Mouse (Mus musculus): ENCODE measurements around the gene Tas2r136. TPM values are rescaled to one million over a fixed set of nuclear protein-coding genes. Genes with fewer than 3 reads are reported as not detected.

Tas2r136 gene
- not detected for polyA plus RNA-seq (2014; fragmentation: Illumina TruSeq; extraction: RNeasy Lipid Tissue Mini Kit (QIAGEN cat#74804); ENCODE audit: insufficient read depth, low read depth, low replicate concordance)

GRCm38 (mm10) chr6:132778062-132778461 is at the start of gene Tas2r136:
Tas2r136 (minus strand) TSS chr6:132778162.

DNA sequence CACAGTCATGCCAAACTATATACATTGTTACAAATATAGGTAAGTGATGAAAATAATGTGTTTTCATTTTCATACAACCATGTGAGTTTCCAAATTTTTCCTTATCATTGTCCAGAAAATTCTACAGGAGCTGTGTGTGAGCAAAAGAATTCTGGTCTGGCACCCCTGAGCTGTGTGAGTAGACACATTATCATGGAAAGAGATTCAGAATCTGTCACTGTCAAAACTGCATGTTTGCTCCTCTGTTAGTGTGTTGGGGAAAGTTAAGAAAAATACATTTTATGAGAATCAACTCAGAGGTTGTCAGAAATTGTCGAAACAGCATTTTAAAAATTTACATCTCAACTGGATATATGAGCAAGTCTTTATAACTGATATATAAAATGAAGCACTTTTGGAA is 24.6 kb upstream of the Tas2r136 start, which contains the start of gene Tas2r117:
Tas2r117 (plus strand) TSS at position 301 of the 400 bp plus-strand sequence.

DNA sequence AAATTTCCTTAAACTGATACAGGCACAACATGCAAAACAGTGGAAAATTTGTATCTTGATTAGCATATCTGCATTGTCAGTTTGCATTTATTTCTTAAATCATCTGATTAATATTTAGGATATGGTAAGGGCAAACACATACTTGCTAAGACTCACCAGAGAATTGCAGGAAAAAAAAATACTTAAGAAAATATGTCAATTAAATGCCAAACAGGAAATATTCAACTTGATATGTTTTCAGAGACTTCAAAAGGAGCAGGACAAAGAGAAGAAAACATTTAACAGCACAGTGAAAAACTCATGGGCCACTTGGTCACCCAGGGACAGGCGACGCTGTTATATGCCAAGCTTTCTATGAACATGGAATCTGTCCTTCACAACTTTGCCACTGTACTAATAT is 16.1 kb downstream of the Tas2r136 start, which contains the start of gene Tas2r102:
Tas2r102 (plus strand) TSS at position 301 of the 400 bp plus-strand sequence.

DNA sequence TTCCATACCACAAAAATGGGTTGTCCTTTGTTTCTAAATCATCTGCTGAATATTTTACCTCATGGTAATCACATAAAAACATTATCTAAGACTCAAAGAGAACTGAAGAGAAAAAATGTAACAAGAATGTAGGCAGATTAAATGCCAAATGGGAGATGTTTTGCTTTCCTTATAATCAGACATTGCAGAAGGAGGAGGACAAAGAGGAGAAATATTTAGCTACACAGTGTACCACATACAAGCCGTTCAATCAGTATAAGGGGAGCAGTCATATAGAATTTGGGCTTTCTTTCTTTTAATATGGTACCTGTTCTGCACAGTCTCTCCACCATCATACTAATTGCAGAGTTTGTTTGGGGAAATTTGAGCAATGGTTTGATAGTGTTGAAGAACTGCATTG is 23.5 kb downstream of the Tas2r136 start, which contains the start of gene Tas2r124:
Tas2r124 (plus strand) TSS at position 301 of the 400 bp plus-strand sequence.

DNA sequence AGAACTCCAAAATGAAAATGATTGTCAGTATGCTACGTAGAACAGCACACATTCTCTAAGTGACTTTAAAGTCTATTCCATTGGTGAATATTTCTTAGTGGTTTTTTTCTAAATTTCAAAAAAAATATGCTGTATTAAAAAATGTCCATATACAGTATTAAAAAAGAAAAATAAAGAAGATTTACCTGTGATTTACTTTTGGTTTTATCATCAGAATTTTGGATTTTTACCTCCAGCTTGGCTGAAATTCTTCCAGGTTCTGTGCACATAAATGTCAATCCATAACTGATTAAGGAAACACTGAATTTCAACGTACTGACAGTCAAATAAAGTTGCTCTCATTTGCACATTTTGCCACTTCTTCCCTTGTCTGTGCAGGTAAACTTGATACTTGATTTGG is 40.0 kb downstream of the Tas2r136 start, which contains the start of gene Tas2r115:
Tas2r115 (minus strand) TSS at position 101 of the 400 bp plus-strand sequence.

Other genes with a start within 250 kb of the Tas2r136 start
- not detected for gene Prh1, start 208.4 kb downstream of the Tas2r136 start, polyA plus RNA-seq (2014; fragmentation: Illumina TruSeq; extraction: RNeasy Lipid Tissue Mini Kit (QIAGEN cat#74804); ENCODE audit: insufficient read depth, low read depth, low replicate concordance)
- not detected for gene Prp2, start 182.2 kb downstream of the Tas2r136 start, polyA plus RNA-seq (2014; fragmentation: Illumina TruSeq; extraction: RNeasy Lipid Tissue Mini Kit (QIAGEN cat#74804); ENCODE audit: insufficient read depth, low read depth, low replicate concordance)
- gene A630073D07Rik, start 126.6 kb downstream of the Tas2r136 start, polyA plus RNA-seq (2014; fragmentation: Illumina TruSeq; extraction: RNeasy Lipid Tissue Mini Kit (QIAGEN cat#74804); ENCODE audit: insufficient read depth, low read depth, low replicate concordance), result not detected
- not detected for gene Tas2r120, start 121.2 kb downstream of the Tas2r136 start, polyA plus RNA-seq (2014; fragmentation: Illumina TruSeq; extraction: RNeasy Lipid Tissue Mini Kit (QIAGEN cat#74804); ENCODE audit: insufficient read depth, low read depth, low replicate concordance)
- gene Tas2r121, start 77.2 kb downstream of the Tas2r136 start, polyA plus RNA-seq (2014; fragmentation: Illumina TruSeq; extraction: RNeasy Lipid Tissue Mini Kit (QIAGEN cat#74804); ENCODE audit: insufficient read depth, low read depth, low replicate concordance), result not detected
- gene Tas2r122, start 66.2 kb downstream of the Tas2r136 start, polyA plus RNA-seq (2014; fragmentation: Illumina TruSeq; extraction: RNeasy Lipid Tissue Mini Kit (QIAGEN cat#74804); ENCODE audit: insufficient read depth, low read depth, low replicate concordance), result not detected
- gene Tas2r115, start 40.1 kb downstream of the Tas2r136 start, polyA plus RNA-seq (2014; fragmentation: Illumina TruSeq; extraction: RNeasy Lipid Tissue Mini Kit (QIAGEN cat#74804); ENCODE audit: insufficient read depth, low read depth, low replicate concordance), result not detected
- gene Tas2r124, start 23.4 kb downstream of the Tas2r136 start, polyA plus RNA-seq (2014; fragmentation: Illumina TruSeq; extraction: RNeasy Lipid Tissue Mini Kit (QIAGEN cat#74804); ENCODE audit: insufficient read depth, low read depth, low replicate concordance), result not detected
- gene Tas2r102, start 16.0 kb downstream of the Tas2r136 start, polyA plus RNA-seq (2014; fragmentation: Illumina TruSeq; extraction: RNeasy Lipid Tissue Mini Kit (QIAGEN cat#74804); ENCODE audit: insufficient read depth, low read depth, low replicate concordance), result not detected
- gene Tas2r117, start 24.7 kb upstream of the Tas2r136 start, polyA plus RNA-seq (2014; fragmentation: Illumina TruSeq; extraction: RNeasy Lipid Tissue Mini Kit (QIAGEN cat#74804); ENCODE audit: insufficient read depth, low read depth, low replicate concordance), result not detected
- gene Tas2r123, start 69.0 kb upstream of the Tas2r136 start, polyA plus RNA-seq (2014; fragmentation: Illumina TruSeq; extraction: RNeasy Lipid Tissue Mini Kit (QIAGEN cat#74804); ENCODE audit: insufficient read depth, low read depth, low replicate concordance), result not detected
- gene Tas2r116, start 77.3 kb upstream of the Tas2r136 start, polyA plus RNA-seq (2014; fragmentation: Illumina TruSeq; extraction: RNeasy Lipid Tissue Mini Kit (QIAGEN cat#74804); ENCODE audit: insufficient read depth, low read depth, low replicate concordance), result not detected
- not detected for gene Tas2r110, start 89.8 kb upstream of the Tas2r136 start, polyA plus RNA-seq (2014; fragmentation: Illumina TruSeq; extraction: RNeasy Lipid Tissue Mini Kit (QIAGEN cat#74804); ENCODE audit: insufficient read depth, low read depth, low replicate concordance)
- gene Tas2r113, start 114.8 kb upstream of the Tas2r136 start, polyA plus RNA-seq (2014; fragmentation: Illumina TruSeq; extraction: RNeasy Lipid Tissue Mini Kit (QIAGEN cat#74804); ENCODE audit: insufficient read depth, low read depth, low replicate concordance), result not detected
- gene Tas2r125, start 131.5 kb upstream of the Tas2r136 start, polyA plus RNA-seq (2014; fragmentation: Illumina TruSeq; extraction: RNeasy Lipid Tissue Mini Kit (QIAGEN cat#74804); ENCODE audit: insufficient read depth, low read depth, low replicate concordance), result not detected
- not detected for gene Tas2r129, start 172.9 kb upstream of the Tas2r136 start, polyA plus RNA-seq (2014; fragmentation: Illumina TruSeq; extraction: RNeasy Lipid Tissue Mini Kit (QIAGEN cat#74804); ENCODE audit: insufficient read depth, low read depth, low replicate concordance)
- not detected for gene Tas2r131, start 179.8 kb upstream of the Tas2r136 start, polyA plus RNA-seq (2014; fragmentation: Illumina TruSeq; extraction: RNeasy Lipid Tissue Mini Kit (QIAGEN cat#74804); ENCODE audit: insufficient read depth, low read depth, low replicate concordance)
- gene Tas2r109, start 202.8 kb upstream of the Tas2r136 start, polyA plus RNA-seq (2014; fragmentation: Illumina TruSeq; extraction: RNeasy Lipid Tissue Mini Kit (QIAGEN cat#74804); ENCODE audit: insufficient read depth, low read depth, low replicate concordance), result not detected

All from lung, adult 10 weeks (tissue).